In the genomic region with DNA sequence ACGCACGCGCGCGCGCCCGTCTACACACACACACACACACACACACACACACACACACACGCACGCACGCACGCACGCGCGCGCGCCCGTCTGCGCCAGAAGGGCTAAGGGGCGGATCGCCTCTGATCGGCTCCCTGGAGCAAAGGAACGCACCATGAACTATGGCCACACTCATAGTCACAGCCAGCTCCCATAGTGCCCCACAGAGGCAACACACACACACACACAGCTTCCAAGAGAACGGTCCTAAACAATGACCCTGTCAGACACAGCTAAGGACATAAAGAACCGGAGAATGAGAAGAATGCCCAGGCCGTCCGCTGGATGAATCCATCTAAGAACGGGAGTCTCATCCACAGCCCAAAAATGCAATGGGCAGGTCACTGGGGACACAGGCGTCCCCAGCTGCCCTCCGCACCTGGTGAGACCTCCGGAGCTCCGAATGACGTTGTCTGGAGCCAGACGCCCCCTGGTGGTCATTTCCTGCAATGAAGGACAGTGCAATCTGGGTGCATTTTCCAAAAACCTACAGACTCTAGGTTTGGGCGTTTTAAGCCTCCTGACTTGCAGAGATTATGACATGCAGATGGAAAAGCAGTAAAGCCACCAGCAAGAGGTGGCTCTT, we compare ENCODE assay signal across 9 mouse cellular contexts. TPM values are rescaled to one million over a fixed set of nuclear protein-coding genes. Genes with fewer than 3 reads are reported as not detected.
DNase-seq lines count a peak whose midpoint lies in the region; ATAC-seq lines count a peak whose summit lies in the region.
"Had no signal": no experiment of that assay in that cellular context is flagged by ENCODE, and none has a peak within 500 bp of the region (broad histone marks: within the 10 kb centered on the region; RNA-seq: fewer than 3 reads in every experiment).

No protein-coding gene starts in this region.

- H3K4me1 ChIP-seq in kidney, embryonic 15.5 days: peaks cover 36% of the 10 kb centered on the region
- peaks cover 26% of the 10 kb centered on the region for H3K4me1 ChIP-seq in limb, embryonic 13.5 days
- H3K4me1 ChIP-seq in midbrain, embryonic 16.5 days (ENCODE audit: control insufficient read depth, insufficient read depth, low read length): peaks cover 10% of the 10 kb centered on the region

- WGBS in kidney, embryonic 15.5 days: 65% methylated on average over 34 of the region's 34 CpGs
- WGBS in limb, embryonic 13.5 days: 56% methylated on average over 27 of the region's 34 CpGs
- 55% methylated on average over 33 of the region's 34 CpGs for WGBS in midbrain, embryonic 16.5 days

- no peaks in the 10 kb centered on the region for H3K9me3 ChIP-seq in kidney, embryonic 15.5 days (replicated peaks)
- no peaks in the 10 kb centered on the region for H3K9me3 ChIP-seq in limb, embryonic 13.5 days
- H3K9me3 ChIP-seq in midbrain, embryonic 16.5 days (replicated peaks; ENCODE audit: control insufficient read depth, low read length, poor library complexity, severe bottlenecking): no peaks in the 10 kb centered on the region

- H3K36me3 ChIP-seq in kidney, embryonic 15.5 days: peaks cover 76% of the 10 kb centered on the region
- peaks cover 84% of the 10 kb centered on the region for H3K36me3 ChIP-seq in limb, embryonic 13.5 days
- H3K36me3 ChIP-seq in midbrain, embryonic 16.5 days (ENCODE audit: control insufficient read depth, insufficient read depth, low read length): peaks cover 24% of the 10 kb centered on the region

- peak; percentile 84 for DNase-seq in kidney, adult 18-20 months
- peak; percentile 78 to 84 for DNase-seq in cerebellum, postnatal 4 days (ENCODE audit: low spot score in 2 of 2)
- peak; percentile 64 for DNase-seq in gastrocnemius, postnatal 25 days
- peak; percentile 64 to 78 for DNase-seq in spleen, postnatal 14 days (ENCODE audit: low spot score in 2 of 2)

- H3K9ac ChIP-seq in kidney, embryonic 15.5 days: no peak overlapping the region; the same call in 1 of the 2 replicates
- no peak overlapping the region for H3K9ac ChIP-seq in limb, embryonic 13.5 days
- H3K9ac ChIP-seq in midbrain, embryonic 16.5 days (ENCODE audit: low read depth, low read length): no peak overlapping the region

- no peak overlapping the region; the same call in 1 of the 2 replicates for H3K4me2 ChIP-seq in kidney, embryonic 15.5 days
- H3K4me2 ChIP-seq in limb, embryonic 13.5 days (replicated peaks): no peak overlapping the region
- H3K4me2 ChIP-seq in midbrain, embryonic 16.5 days (ENCODE audit: low read length): peak overlapping the region; percentile 17; the same call in 1 of the 2 replicates

- H3K27ac ChIP-seq in kidney, embryonic 15.5 days: no peak overlapping the region
- H3K27ac ChIP-seq in limb, embryonic 13.5 days: no peak overlapping the region
- H3K27ac ChIP-seq in midbrain, embryonic 16.5 days (ENCODE audit: low read length): no peak overlapping the region

- H3K27me3 ChIP-seq in kidney, embryonic 15.5 days: no peaks in the 10 kb centered on the region
- H3K27me3 ChIP-seq in limb, embryonic 13.5 days: no peaks in the 10 kb centered on the region
- H3K27me3 ChIP-seq in midbrain, embryonic 16.5 days (ENCODE audit: control insufficient read depth, insufficient read depth, low read depth, low read length): no peaks in the 10 kb centered on the region
- H3K27me3 ChIP-seq: Patski had no signal

- no peak for ATAC-seq in kidney, embryonic 15.5 days (replicated peaks; ENCODE audit: low FRiP score)
- peak; percentile 72 for ATAC-seq in inflammation-experienced regulatory T-cells, adult 6 months
- 0 out of 2 replicates have a peak, but pooled peaks have one; percentile 25 for ATAC-seq in limb, embryonic 13.5 days (ENCODE audit: low FRiP score, low read depth)
- no peak for ATAC-seq in midbrain, embryonic 16.5 days
- ATAC-seq: Patski had no signal

- no peak overlapping the region for H3K4me3 ChIP-seq in kidney, embryonic 15.5 days (replicated peaks)
- no peak overlapping the region for H3K4me3 ChIP-seq in limb, embryonic 13.5 days
- H3K4me3 ChIP-seq in midbrain, embryonic 16.5 days (ENCODE audit: low read depth, low read length): no peak overlapping the region

RNA-seq across cellular contexts. Expression of a gene that starts 25.3 kb away (rescaled TPM):
- 3.6 and 4.7 TPM in 2 replicates for polyA plus RNA-seq in kidney, embryonic 15.5 days (2015; fragmentation: Nextera tagmentation; extraction: Ambion mirVana)
- total RNA-seq in gastrocnemius, postnatal 25 days (2021): not detected
- polyA plus RNA-seq in inflammation-experienced regulatory T-cells, adult 6 months (2017; shearing (Covaris generic)): not detected
- polyA plus RNA-seq in limb, embryonic 13.5 days (2015; fragmentation: Nextera tagmentation; extraction: Ambion mirVana): 5.7 TPM in 2 replicates
- polyA plus RNA-seq in midbrain, embryonic 16.5 days (2015; fragmentation: Nextera tagmentation; extraction: Ambion mirVana): 6.6 and 7.1 TPM in 2 replicates

RNA-seq across cellular contexts. Expression of a gene that starts 26.6 kb away (rescaled TPM):
- polyA plus RNA-seq in kidney, embryonic 15.5 days (2015; fragmentation: Nextera tagmentation; extraction: Ambion mirVana): 16.6 and 17.3 TPM in 2 replicates
- total RNA-seq in gastrocnemius, postnatal 25 days (2021): 1 to 10 TPM; 6.2 to 6.3 TPM
- polyA plus RNA-seq in inflammation-experienced regulatory T-cells, adult 6 months (2017; shearing (Covaris generic)): 1 to 10 TPM; 2.9 to 4.8 (median 4.4) TPM
- polyA plus RNA-seq in limb, embryonic 13.5 days (2015; fragmentation: Nextera tagmentation; extraction: Ambion mirVana): 23.5 and 23.9 TPM in 2 replicates
- polyA plus RNA-seq in midbrain, embryonic 16.5 days (2015; fragmentation: Nextera tagmentation; extraction: Ambion mirVana): 22.4 and 26.4 TPM in 2 replicates

RNA-seq across cellular contexts. Expression of a gene that starts 39.2 kb away (rescaled TPM):
- polyA plus RNA-seq in kidney, embryonic 15.5 days (2015; fragmentation: Nextera tagmentation; extraction: Ambion mirVana): 336 and 355 TPM in 2 replicates
- 100 to 1,000 TPM; 174 to 185 TPM for total RNA-seq in gastrocnemius, postnatal 25 days (2021)
- polyA plus RNA-seq in inflammation-experienced regulatory T-cells, adult 6 months (2017; shearing (Covaris generic)): 100 to 1,000 TPM; 351 to 392 (median 390) TPM
- 325 and 338 TPM in 2 replicates for polyA plus RNA-seq in limb, embryonic 13.5 days (2015; fragmentation: Nextera tagmentation; extraction: Ambion mirVana)
- polyA plus RNA-seq in midbrain, embryonic 16.5 days (2015; fragmentation: Nextera tagmentation; extraction: Ambion mirVana): 229 and 244 TPM in 2 replicates

RNA-seq across cellular contexts. Expression of a gene that starts 46.8 kb away (rescaled TPM):
- 66.8 and 77.8 TPM in 2 replicates for polyA plus RNA-seq in kidney, embryonic 15.5 days (2015; fragmentation: Nextera tagmentation; extraction: Ambion mirVana)
- total RNA-seq in gastrocnemius, postnatal 25 days (2021): 10 to 100 TPM; 10.1 to 16.5 TPM
- polyA plus RNA-seq in inflammation-experienced regulatory T-cells, adult 6 months (2017; shearing (Covaris generic)): 10 to 100 TPM in 2 of 3 experiments, 1 to 10 TPM in 1; 7.2 to 34.3 (median 25.2) TPM
- polyA plus RNA-seq in limb, embryonic 13.5 days (2015; fragmentation: Nextera tagmentation; extraction: Ambion mirVana): 70.9 and 73.9 TPM in 2 replicates
- polyA plus RNA-seq in midbrain, embryonic 16.5 days (2015; fragmentation: Nextera tagmentation; extraction: Ambion mirVana): 41.1 and 43.4 TPM in 2 replicates

RNA-seq across cellular contexts. Expression of a gene that starts 59.9 kb away (rescaled TPM):
- polyA plus RNA-seq in kidney, embryonic 15.5 days (2015; fragmentation: Nextera tagmentation; extraction: Ambion mirVana): 23.0 and 25.9 TPM in 2 replicates
- 1 to 10 TPM; 6.8 to 7.7 TPM for total RNA-seq in gastrocnemius, postnatal 25 days (2021)
- polyA plus RNA-seq in inflammation-experienced regulatory T-cells, adult 6 months (2017; shearing (Covaris generic)): 10 to 100 TPM; 40.4 to 53.7 (median 44.6) TPM
- polyA plus RNA-seq in limb, embryonic 13.5 days (2015; fragmentation: Nextera tagmentation; extraction: Ambion mirVana): 18.0 and 21.0 TPM in 2 replicates
- 23.0 and 25.4 TPM in 2 replicates for polyA plus RNA-seq in midbrain, embryonic 16.5 days (2015; fragmentation: Nextera tagmentation; extraction: Ambion mirVana)

Comparison
In these comparisons a context has a peak if more than half of its experiments do, and no peak if none do; other contexts are left out.
1. ATAC-seq: peak in inflammation-experienced regulatory T-cells, adult 6 months (single experiment) and limb, embryonic 13.5 days (single experiment); none in kidney, embryonic 15.5 days (single experiment) and midbrain, embryonic 16.5 days (single experiment).
2. Peak in every context shown above with its lines, with median percentiles within 50 percentile points of each other: DNase-seq.